Mouse (Mus musculus): Measurements from ENCODE around the gene Idh1. TPM values are rescaled to one million over a fixed set of nuclear protein-coding genes. Genes with fewer than 3 reads are reported as not detected.

Gene Idh1
- total and polyA plus RNA-seq, 3 experiments: 19.3 to 26.7 TPM; not detected in 1

GRCm38 (mm10) chr1:65227681-65228080 is 41.4 kb upstream of the Idh1 start:
- peaks cover 0 to 6% of the 10 kb centered on the region in 2 experiments; a peak in 1 of 4 replicates for H3K4me1 ChIP-seq (ENCODE audit: control insufficient read depth in 1 of 2, insufficient read depth in 2 of 2, low read length in 2 of 2)
- no peak for TF ChIP-seq MAZ (IDR thresholded peaks at IDR 0.05; ENCODE audit: low read depth, low read length)
- TF ChIP-seq MYB (IDR thresholded peaks at IDR 0.05; ENCODE audit: low read depth, low read length): no peak
- no peak for DNase-seq (ENCODE audit: low read depth, low spot score)
- H3K4me3 ChIP-seq (ENCODE audit: control insufficient read depth in 1 of 2, insufficient read depth in 1 of 2, low read depth in 2 of 2, low read length in 2 of 2): no peak overlapping the region
- no peaks in the 10 kb centered on the region for H3K9me3 ChIP-seq (replicated peaks; ENCODE audit: insufficient read depth, low read length)
- H3K27ac ChIP-seq (ENCODE audit: control insufficient read depth, low read depth, low read length): no peak overlapping the region
- no peaks in the 10 kb centered on the region for H3K79me2 ChIP-seq (ENCODE audit: control insufficient read depth, insufficient read depth, low read length, poor library complexity)
- H3K27me3 ChIP-seq (ENCODE audit: control insufficient read depth in 1 of 2, insufficient read depth in 2 of 2, low read length in 2 of 2): no peaks in the 10 kb centered on the region
- H3K36me3 ChIP-seq (ENCODE audit: control insufficient read depth in 1 of 2, insufficient read depth in 2 of 2, low read length in 2 of 2): peaks cover 2 to 14% of the 10 kb centered on the region in 2 experiments
- H3K9ac ChIP-seq (ENCODE audit: control insufficient read depth, low read depth, low read length, poor library complexity, severe bottlenecking): no peak overlapping the region

- Histone ChIP-seq H3K27ac (ENCODE audit: control insufficient read depth, low read depth, low read length) (no peak overlapping the region; the same call in 1 of the 2 replicates), H3K36me3 (ENCODE audit: control insufficient read depth in 1 of 2, insufficient read depth in 2 of 2, low read length in 2 of 2) (peaks cover 2 to 23% of the 10 kb centered on the region in 2 experiments), H3K9me3 (replicated peaks; ENCODE audit: insufficient read depth, low read length) (no peaks in the 10 kb centered on the region), H3K4me3 (ENCODE audit: control insufficient read depth in 1 of 2, insufficient read depth in 1 of 2, low read depth in 2 of 2, low read length in 2 of 2) (no peak overlapping the region), H3K79me2 (ENCODE audit: control insufficient read depth, insufficient read depth, low read length, poor library complexity) (no peaks in the 10 kb centered on the region), H3K9ac (ENCODE audit: control insufficient read depth, low read depth, low read length, poor library complexity, severe bottlenecking) (no peak overlapping the region), H3K4me1 (ENCODE audit: control insufficient read depth in 1 of 2, insufficient read depth in 2 of 2, low read length in 2 of 2) (peaks cover 0 to 6% of the 10 kb centered on the region in 2 experiments; a peak in 1 of 4 replicates), H3K27me3 (ENCODE audit: control insufficient read depth in 1 of 2, insufficient read depth in 2 of 2, low read length in 2 of 2) (no peaks in the 10 kb centered on the region)
- DNase-seq (ENCODE audit: low read depth, low spot score): no peak
- TF ChIP-seq MXI1 (IDR thresholded peaks at IDR 0.05; ENCODE audit: low read depth, low read length) (no peak), ETS1 (IDR thresholded peaks at IDR 0.05; ENCODE audit: low read depth, low read length) (peak; percentile 56; the same call in 1 of the 2 replicates), JUND (IDR thresholded peaks at IDR 0.05; ENCODE audit: low read depth, low read length) (no peak), MEF2A (IDR thresholded peaks at IDR 0.05; ENCODE audit: extremely low read depth, insufficient replicate concordance, low read depth, low read length, poor library complexity, severe bottlenecking) (peak; percentile 77; the same call in 1 of the 2 replicates), UBTF (IDR thresholded peaks at IDR 0.05; ENCODE audit: borderline replicate concordance, insufficient read depth, low read depth, low read length) (no peak), CTCF (IDR thresholded peaks at IDR 0.05 in 2 of 3, conservative IDR thresholded peaks at IDR 0.05 in 1 of 3; ENCODE audit: control insufficient read depth in 1 of 3, insufficient read depth in 1 of 3, low read depth in 2 of 3, low read length in 3 of 3, poor library complexity in 1 of 3, severe bottlenecking in 1 of 3) (no peak), CHD2 (IDR thresholded peaks at IDR 0.05; ENCODE audit: low read length) (no peak), POLR2AphosphoS2 (IDR thresholded peaks at IDR 0.05; ENCODE audit: low read length) (no peak), USF1 (IDR thresholded peaks at IDR 0.05; ENCODE audit: low read depth, low read length) (peak; percentile 72; the same call in 1 of the 2 replicates), EP300 (IDR thresholded peaks at IDR 0.05; ENCODE audit: low read depth in 1 of 2, low read length in 2 of 2) (peak in 1 of 2 experiments; percentile 40; a peak in 1 of 4 replicates), TCF12 (IDR thresholded peaks at IDR 0.05; ENCODE audit: low read depth, low read length) (peak; percentile 57; the same call in 1 of the 2 replicates), GABPA (IDR thresholded peaks at IDR 0.05; ENCODE audit: low read depth, low read length) (no peak), ZNF384 (IDR thresholded peaks at IDR 0.05; ENCODE audit: low read depth, low read length) (no peak)
Measured at GRCm38 (mm10) chr1:65223654-65224053, 37.4 kb upstream of the Idh1 start.
